Mouse (Mus musculus) right cerebral cortex, postnatal 36 days (tissue): ENCODE measurements at regions not wholly inside any gene's neighbourhood (a gene's known extent, or its start where the extent isn't known, plus 50 kb on each side); places are given as distances from the start of the nearest gene placed in this dataset.
"Not testable (repeated sequence)": the region's sequence is repeated elsewhere in the genome, so short reads cannot be mapped to it uniquely, and the experiment has no call there.

Experiments used
- DNase-seq, 2 experiments: peaks; one replicate each; pipeline ENCODE4 v3.0.0; 2022; ENCODE audit warnings: low spot score in 2 of 2, mixed read lengths in 1 of 2

DNA sequence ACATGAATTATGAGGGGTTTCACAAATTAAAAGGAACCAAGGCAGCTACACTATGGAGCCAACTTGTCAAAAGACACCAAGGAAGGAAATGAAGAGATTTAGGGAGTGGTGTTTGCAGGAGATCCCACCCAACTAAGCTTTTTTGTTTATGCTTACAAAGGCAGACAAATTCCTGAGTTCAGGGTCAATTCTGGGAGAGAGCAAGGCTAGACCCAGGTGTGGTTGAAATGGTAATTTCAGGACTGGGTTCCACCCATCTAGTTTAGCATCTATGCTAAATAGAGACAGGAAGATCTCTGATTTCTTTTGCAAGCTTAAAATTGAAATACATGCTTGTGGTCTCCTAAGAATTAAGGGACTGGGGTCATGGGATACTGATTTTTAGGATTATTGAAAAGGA, 286.0 kb upstream of the Pcdh17 start:
- DNase-seq: no peak

DNA sequence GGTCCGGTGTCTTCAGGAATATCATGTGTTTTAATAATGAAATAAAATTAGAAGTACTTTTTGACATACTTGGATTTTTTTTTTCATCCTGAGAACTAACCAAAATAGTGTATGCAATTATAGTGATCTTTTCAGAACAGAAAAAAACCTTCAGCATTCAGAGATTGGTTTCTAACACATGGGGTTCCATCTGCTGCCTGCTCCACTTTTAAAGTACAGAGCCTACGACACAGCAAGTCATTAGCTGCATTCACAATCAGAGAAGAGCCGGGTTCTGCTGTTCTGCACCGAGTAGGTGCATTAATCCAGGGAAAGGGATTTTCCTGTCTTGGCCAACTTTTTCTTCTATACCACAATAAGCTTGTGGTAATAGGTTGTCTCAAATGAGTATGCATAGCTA, 267.9 kb upstream of the Pcdh17 start:
- peak; percentile 17 to 43 for DNase-seq

DNA sequence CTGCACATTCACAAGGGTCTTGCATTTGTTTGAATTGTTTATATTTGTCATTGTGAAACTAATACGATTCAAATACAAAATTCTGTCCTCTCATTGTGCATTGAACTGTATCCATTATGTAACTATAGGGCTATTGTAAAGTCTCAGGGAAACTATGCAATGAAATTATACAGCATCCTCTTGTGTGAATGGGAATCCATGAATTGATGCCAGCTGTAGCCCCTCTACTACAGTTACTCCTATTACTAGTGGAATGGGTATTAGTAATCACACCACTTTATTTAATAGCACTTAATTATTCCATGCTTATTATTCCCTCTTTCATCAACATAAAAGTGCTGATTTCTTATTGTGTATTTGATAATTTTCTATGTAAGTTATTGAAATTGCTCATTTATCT, 232.4 kb upstream of the Pcdh17 start:
- no peak for DNase-seq

DNA sequence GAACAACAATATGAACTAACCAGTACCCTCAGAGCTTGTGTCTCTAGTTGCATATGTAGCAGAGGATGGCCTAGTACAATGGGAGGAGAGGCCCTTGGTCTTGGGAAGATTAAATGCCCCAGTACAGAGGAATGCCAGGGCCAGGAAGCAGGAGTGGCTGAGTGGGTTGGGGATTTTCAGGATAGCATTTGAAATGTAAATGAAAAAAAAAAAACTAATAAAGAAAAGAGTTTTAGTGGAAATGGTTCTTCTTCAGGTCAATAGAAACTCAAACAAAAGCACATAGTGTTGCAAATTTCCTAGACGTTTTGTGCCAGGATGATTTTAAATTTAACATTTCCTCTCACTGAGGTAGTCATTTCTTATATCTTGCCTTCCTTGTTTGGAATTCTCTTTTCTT, 220.4 kb upstream of the Pcdh17 start:
- DNase-seq: no peak

DNA sequence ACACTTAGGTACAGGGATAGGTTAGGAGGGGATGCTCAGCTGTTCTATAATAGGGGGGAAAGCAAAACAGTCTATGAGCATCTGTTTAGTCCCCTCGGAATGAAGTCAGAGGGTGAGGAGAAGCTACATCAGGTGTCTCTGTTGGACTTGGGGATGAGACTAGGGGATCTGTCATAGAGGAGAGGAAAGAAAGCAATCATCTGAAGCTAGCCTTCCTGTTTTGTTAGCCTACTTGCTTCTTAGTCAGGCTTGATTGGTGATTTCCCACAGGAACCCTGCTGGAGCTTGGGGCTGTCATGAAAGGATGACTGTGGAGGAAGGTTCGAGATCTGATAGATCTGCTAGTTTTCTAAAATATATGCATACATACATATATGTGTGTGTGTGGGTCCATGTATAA, 219.4 kb upstream of the Pcdh17 start:
- DNase-seq: no peak

DNA sequence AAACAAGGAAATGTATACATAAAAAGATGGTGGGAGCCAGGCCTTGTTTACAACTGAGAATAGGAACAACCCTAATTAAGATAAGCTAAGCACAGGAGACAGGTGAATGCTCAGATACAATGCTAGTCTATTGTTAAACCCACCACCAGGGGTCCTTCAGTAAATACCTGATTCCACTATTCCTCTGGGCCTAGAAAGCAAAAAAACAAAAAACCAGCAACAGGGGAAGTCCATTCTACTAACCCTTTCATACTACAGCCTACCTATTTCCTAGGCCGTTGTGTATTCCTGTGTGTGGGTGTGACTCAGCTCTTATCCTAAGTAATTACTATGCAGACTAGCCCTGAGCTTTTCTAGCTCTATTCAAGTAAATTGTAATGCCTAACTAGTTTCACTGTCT, 195.4 kb upstream of the Pcdh17 start:
- not testable (repeated sequence) for DNase-seq

DNA sequence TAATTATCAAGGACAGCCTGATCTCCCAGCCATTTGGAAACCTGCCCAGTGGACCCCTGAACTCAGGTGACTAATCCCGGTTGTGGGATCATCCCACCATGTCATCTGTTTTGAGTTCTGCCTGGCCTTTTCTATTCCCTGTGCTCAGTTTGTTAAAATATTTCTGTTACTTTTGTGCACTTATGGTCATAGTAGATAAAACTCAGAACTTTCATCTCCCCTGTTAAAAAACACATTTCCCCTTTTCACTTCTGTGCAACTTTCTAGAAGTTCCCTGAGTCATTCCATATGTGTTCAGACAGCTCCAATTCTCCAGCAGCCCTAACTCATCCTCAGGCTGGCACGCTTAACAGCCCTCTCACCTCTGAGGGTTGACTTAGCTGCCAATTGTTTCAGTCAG, 190.8 kb upstream of the Pcdh17 start:
- DNase-seq: no peak

DNA sequence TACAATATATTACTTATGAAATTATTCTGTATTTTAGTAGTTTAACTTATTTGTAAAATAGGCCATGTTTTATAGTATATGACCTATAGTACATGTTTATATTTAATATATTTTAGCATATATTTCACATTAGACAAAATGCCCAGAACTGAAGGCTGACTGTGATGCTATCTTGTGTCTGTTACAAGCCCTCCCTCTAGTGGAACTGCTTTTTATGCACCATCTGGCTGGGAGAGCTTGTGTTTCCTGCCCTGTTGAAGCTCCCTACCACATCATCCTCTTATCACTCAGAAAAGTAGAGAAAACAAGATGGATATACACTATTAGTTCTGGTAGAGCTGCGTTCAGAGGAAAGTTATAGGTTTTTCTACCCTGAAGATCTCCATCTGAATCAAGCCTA, 185.7 kb upstream of the Pcdh17 start:
- no peak for DNase-seq

DNA sequence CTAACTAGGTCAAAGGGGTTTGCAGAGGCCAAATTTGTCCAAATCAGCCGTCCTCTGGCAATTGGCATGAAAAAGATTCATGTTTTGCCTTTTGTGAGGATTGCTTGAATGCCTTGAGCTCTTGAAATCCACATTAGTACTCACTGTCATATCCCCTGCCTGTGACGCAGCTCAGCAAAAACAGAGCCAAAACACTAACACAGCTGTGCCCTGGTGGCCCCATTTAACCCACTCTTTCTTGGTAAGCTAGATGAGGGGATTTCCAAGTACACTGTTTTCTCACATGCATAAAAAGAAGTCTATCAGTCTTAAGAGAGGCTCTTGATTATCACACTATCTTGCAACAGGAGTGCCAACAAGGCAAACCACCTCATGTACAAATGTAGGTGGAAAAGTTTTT, 184.7 kb upstream of the Pcdh17 start:
- DNase-seq: no peak

DNA sequence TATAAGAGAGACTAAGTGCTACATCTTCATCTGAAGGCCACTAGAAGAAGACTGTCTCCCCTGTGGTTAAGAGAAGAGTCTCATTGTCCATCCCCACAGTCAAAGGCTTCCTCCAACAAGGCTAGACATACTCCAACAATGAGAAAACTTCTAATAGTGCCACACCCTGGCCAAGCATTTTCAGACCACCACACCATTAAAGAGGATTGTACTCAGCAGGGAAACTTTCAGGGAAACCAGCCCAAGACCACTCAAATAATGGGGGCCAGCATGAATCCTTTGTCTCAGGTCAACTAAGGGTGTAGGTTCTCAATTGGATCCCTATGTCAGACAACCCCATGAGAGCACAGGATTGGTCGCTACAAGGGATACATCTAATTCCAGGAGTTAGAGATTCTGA, 179.4 kb upstream of the Pcdh17 start:
- DNase-seq: no peak

DNA sequence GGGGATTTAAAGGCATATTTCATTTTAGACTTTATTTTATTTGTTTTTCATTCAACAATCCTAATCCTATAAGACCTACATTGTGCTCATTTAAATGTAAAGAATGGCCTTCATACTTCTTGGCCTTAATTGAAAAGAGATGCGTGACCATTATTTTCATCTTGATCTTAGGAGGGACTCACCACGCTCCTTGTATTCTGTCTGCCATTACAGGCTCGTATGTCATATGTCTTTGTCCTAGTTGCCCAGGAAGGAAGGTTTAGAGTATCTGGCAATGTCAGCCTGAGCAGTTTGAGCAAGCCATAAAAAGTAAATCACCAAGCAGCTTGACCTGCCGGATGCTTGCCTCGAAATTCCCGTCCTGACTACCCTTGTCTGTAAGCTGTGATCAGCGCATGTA, 177.1 kb upstream of the Pcdh17 start:
- no peak for DNase-seq

DNA sequence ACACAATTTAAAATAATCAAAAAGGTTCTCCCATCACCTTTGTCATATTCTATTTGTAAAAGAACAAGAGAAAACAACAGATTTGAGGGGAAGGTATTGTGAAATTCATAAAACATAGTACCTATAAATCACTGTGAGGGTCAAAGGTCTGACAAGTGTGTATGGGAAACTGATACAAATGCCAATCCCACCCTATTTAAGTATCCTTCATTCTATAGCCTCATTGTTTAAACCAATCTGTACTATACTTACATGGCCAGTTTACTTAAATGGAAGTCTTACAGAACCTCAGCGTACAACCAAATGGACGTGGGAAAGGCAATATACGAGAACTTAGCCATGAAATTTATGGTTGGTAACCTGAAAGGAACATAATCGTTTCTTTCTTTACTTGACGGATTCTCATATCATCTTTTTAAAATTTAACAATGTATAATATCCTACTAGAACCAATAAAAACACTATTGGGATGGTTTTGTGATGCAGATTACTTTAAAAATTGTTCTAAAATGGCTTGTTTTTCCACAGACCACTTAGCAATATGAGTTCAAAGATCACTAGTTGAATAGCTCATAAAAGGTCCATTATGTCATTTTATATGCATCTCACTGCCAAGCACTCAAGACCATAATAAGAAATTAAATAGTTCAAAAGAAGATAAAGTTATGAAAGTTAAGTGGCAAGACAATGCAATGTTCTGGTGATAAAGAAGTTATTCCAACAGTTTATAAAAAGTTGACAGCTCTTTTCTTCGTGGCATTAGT, 159.7 kb upstream of the Pcdh17 start:
- no peak for DNase-seq

DNA sequence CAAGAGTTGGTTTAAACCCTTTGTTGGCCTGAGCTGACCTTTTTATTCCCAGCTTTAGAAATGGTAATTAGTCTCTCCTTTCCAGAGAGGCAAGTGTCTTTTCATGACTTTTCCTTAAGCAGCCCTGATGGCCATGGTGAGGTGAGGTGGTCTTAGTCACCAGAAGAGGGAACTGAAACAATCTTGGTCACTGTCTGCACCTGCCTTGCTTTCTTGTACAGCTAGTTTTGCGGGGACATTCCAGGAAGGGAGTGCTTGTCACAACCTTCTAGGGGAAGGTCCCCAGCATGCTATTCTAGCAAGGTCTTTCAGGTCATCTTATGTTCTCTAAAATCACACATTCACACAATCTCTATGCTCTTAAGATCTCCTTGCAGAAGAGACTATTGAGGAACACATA, 122.6 kb upstream of the Pcdh17 start:
- no peak for DNase-seq

DNA sequence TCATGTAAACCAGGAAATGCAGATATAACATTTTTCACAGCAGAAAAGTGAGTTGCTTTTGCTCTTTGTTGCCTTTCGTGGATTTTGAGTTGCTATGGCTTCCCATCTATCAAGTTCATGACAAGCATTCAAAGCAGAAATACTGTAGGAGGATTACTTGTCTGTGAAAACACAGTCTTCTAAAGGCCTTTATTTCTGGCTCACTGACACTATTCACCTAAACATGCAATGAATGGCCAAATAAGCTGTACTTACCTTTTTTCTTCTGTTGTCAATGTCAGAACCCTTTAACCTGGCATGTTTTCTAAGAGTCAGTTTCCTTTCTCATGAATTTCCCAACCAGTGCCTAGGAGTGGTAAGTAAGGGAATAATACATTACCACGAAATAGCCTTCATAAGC, 103.8 kb upstream of the Pcdh17 start:
- DNase-seq: no peak
